Mouse (Mus musculus) cerebellum, adult 2 months (tissue): ENCODE results near the gene 1700025G04Rik.

ENCODE experiments used
- CTCF ChIP-seq: fragments of 200-500 bp; IDR thresholded peaks from 2 replicates; pipeline ENCODE4 v1.5.1; 2011; ENCODE audit warnings: low read depth, mild to moderate bottlenecking, control low read depth, low read length, moderate library complexity, borderline replicate concordance; ENCODE audit not compliant: insufficient read depth
- POLR2A ChIP-seq: fragments of 200-500 bp; IDR thresholded peaks from 2 replicates; pipeline ENCODE4 v1.6.1; 2011; ENCODE audit warnings: low read length, control low read depth, borderline replicate concordance; ENCODE audit not compliant: insufficient read depth

- TF ChIP-seq CTCF (no peak), POLR2A (no peak)
These were observed 29.7 kb downstream of the 1700025G04Rik start for GRCm38 (mm10) chr1:152060265-152060664.
